Mouse (Mus musculus) layer of hippocampus, postnatal 14 days (tissue): ENCODE results near the gene Fbxl14. TPM values are rescaled to one million over a fixed set of nuclear protein-coding genes. Genes with fewer than 3 reads are reported as not detected.
A peak's percentile ranks its signal among the peaks of the same experiment; 100 is the strongest.

ENCODE experiments used
- DNase-seq, 2 experiments: peaks; one replicate each; pipeline ENCODE4 v3.0.0; 2021 to 2022; ENCODE audit warnings: low spot score in 2 of 2, mixed read lengths in 1 of 2
- total RNA-seq, 2 experiments: library from RNA; stranded (reverse); gene quantifications; 2 replicates each; pipeline ENCODE4 v1.2.3; 2021

Fbxl14 gene
- total RNA-seq, 2 experiments from 2014 or later, result 24.2 to 25.8 TPM

- no peak for DNase-seq
These were observed 11.1 kb downstream of the Fbxl14 start for GRCm38 (mm10) chr6:119490549-119490948.

- no peak for DNase-seq
These were observed 11.5 kb downstream of the Fbxl14 start for GRCm38 (mm10) chr6:119491006-119491405.

GRCm38 (mm10) chr6:119491997-119492629 lies 12.6 kb downstream of the Fbxl14 start:
- DNase-seq, result no peak

- no peak for DNase-seq
These were observed 13.2 kb downstream of the Fbxl14 start for GRCm38 (mm10) chr6:119492630-119493014.

- no peak for DNase-seq
These were observed 19.8 kb downstream of the Fbxl14 start for GRCm38 (mm10) chr6:119499271-119499670.

- DNase-seq, result no peak
These were observed 20.6 kb downstream of the Fbxl14 start for GRCm38 (mm10) chr6:119500086-119500485.

GRCm38 (mm10) chr6:119502031-119502430 lies 22.6 kb downstream of the Fbxl14 start:
- no peak for DNase-seq

- DNase-seq, result no peak
These were observed 25.3 kb downstream of the Fbxl14 start for GRCm38 (mm10) chr6:119504756-119505155.

GRCm38 (mm10) chr6:119505525-119506225 lies 26.2 kb downstream of the Fbxl14 start:
- no peak for DNase-seq

- no peak for DNase-seq
These were observed 28.8 kb downstream of the Fbxl14 start for GRCm38 (mm10) chr6:119508221-119508620.

GRCm38 (mm10) chr6:119508634-119509375 lies 29.3 kb downstream of the Fbxl14 start:
- DNase-seq, result no peak

- DNase-seq, result no peak
These were observed 30.1 kb downstream of the Fbxl14 start for GRCm38 (mm10) chr6:119509437-119510037.

GRCm38 (mm10) chr6:119512701-119513100 lies 33.2 kb downstream of the Fbxl14 start:
- no peak for DNase-seq

GRCm38 (mm10) chr6:119513452-119513851 lies 34.0 kb downstream of the Fbxl14 start:
- no peak for DNase-seq

- DNase-seq, result no peak
These were observed 34.6 kb downstream of the Fbxl14 start for GRCm38 (mm10) chr6:119514085-119514484.

GRCm38 (mm10) chr6:119520731-119521130 lies 41.3 kb downstream of the Fbxl14 start:
- DNase-seq, result no peak

GRCm38 (mm10) chr6:119521482-119521900 lies 42.0 kb downstream of the Fbxl14 start:
- DNase-seq, result peak in 1 of 2 experiments; percentile 46

GRCm38 (mm10) chr6:119521931-119522391 lies 42.5 kb downstream of the Fbxl14 start:
- DNase-seq, result no peak

GRCm38 (mm10) chr6:119526498-119526897 lies 47.0 kb downstream of the Fbxl14 start:
- no peak for DNase-seq

- DNase-seq, result no peak
These were observed 50.2 kb downstream of the Fbxl14 start for GRCm38 (mm10) chr6:119529659-119530058.
